Comparison of ENCODE assay signal across 9 mouse cellular contexts in the genomic region with DNA sequence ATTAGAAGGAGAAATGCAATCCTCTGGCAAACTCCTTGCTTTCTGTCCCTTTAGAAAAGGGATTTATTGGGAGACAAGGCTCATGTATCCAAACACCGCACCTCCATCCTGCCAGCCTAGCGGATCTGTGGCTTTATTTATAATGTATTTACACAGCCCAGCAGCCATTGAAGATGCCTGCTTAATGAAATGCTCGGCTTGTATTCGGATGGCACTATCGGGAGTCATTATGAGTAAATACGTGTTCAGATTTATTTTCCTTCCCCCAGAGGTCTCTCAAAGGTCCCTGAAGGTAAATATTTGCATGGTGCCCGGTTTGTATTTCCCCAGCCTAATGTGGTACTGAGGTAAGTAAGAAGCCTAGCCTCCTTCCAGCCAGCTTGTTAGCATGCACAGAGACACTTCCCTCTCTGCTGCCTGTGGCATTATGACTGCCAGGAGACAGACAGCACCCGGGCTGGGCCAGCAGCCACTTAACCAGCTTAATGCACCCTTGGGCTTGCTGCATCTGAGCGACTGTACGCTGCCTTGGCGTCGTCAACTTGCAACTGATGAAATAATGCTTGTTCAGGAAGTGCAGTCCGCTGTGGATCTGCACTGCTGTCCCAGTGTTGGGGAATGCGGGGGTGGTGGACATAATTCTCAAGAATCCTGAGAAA.
DNase-seq lines count a peak whose midpoint lies in the region; ATAC-seq and TF ChIP-seq lines count a peak whose summit lies in the region.
"Had no signal": no experiment of that assay in that cellular context is flagged by ENCODE, and none has a peak within 500 bp of the region (broad histone marks: within the 10 kb centered on the region; RNA-seq: fewer than 3 reads in every experiment).

No protein-coding gene starts in this region.

- no peak overlapping the region for H3K9ac ChIP-seq in liver, embryonic 11.5 days (ENCODE audit: low read depth, low read length)
- peak overlapping the region; percentile 32; the same call in 1 of the 2 replicates for H3K9ac ChIP-seq in forebrain, embryonic 16.5 days (replicated peaks; ENCODE audit: low read depth, low read length)
- H3K9ac ChIP-seq: heart, embryonic 13.5 days had no signal

- TF ChIP-seq POLR2A in olfactory bulb, adult 2 months (IDR thresholded peaks at IDR 0.05; ENCODE audit: insufficient read depth, low read depth, low read length) = no peak

- H3K27ac ChIP-seq in liver, embryonic 11.5 days (ENCODE audit: low read depth, low read length) = no peak overlapping the region
- H3K27ac ChIP-seq in forebrain, embryonic 16.5 days (ENCODE audit: low read length) = peak overlapping the region; percentile 53
- H3K27ac ChIP-seq in left cerebral cortex, adult 2 months = peak overlapping the region; percentile 61; the same call in 1 of the 2 replicates
- H3K27ac ChIP-seq in olfactory bulb, adult 2 months (ENCODE audit: insufficient read depth, low read depth, low read length) = peak overlapping the region; percentile 95
- H3K27ac ChIP-seq: heart, embryonic 13.5 days had no signal

- H3K27me3 ChIP-seq in liver, embryonic 11.5 days (replicated peaks; ENCODE audit: control insufficient read depth, insufficient read depth, low read length) = peaks cover 14% of the 10 kb centered on the region
- no peaks in the 10 kb centered on the region for H3K27me3 ChIP-seq in forebrain, embryonic 16.5 days (replicated peaks; ENCODE audit: control insufficient read depth, insufficient read depth, low read length)

- no peak for TF ChIP-seq CTCF in left cerebral cortex, adult 2 months (IDR thresholded peaks at IDR 0.05)
- TF ChIP-seq CTCF in olfactory bulb, adult 2 months (IDR thresholded peaks at IDR 0.05; ENCODE audit: insufficient read depth, low read depth, low read length) = no peak

- H3K9me3 ChIP-seq in liver, embryonic 11.5 days (ENCODE audit: control insufficient read depth, low read length) = no peaks in the 10 kb centered on the region
- H3K9me3 ChIP-seq in forebrain, embryonic 16.5 days (ENCODE audit: control insufficient read depth, low read length) = no peaks in the 10 kb centered on the region
- H3K9me3 ChIP-seq: heart, embryonic 13.5 days had no signal

- H3K4me2 ChIP-seq in liver, embryonic 11.5 days = no peak overlapping the region
- peak overlapping the region; percentile 22 for H3K4me2 ChIP-seq in forebrain, embryonic 16.5 days (ENCODE audit: low read length)
- H3K4me2 ChIP-seq: heart, embryonic 13.5 days had no signal

- no peak for ATAC-seq in liver, embryonic 11.5 days (replicated peaks; ENCODE audit: low FRiP score)
- peak; percentile 59 for ATAC-seq in forebrain, embryonic 16.5 days
- ATAC-seq in inflammation-experienced regulatory T-cells, adult 6 months = no peak

- WGBS in liver, embryonic 11.5 days = 53% methylated on average over 14 of the region's 14 CpGs
- 11% methylated on average over 14 of the region's 14 CpGs for WGBS in forebrain, embryonic 16.5 days
- 23% methylated on average over 14 of the region's 14 CpGs for WGBS in olfactory bulb, adult 2 months

- peak; percentile 8 for DNase-seq in liver
- no peak for DNase-seq in liver, embryonic 11.5 days (ENCODE audit: low spot score)
- DNase-seq in left cerebral cortex, adult 2 months (ENCODE audit: extremely low spot score in 1 of 2, low spot score in 2 of 2) = peak; percentile 30 to 31
- no peak for DNase-seq in gastrocnemius, postnatal 10 days
- DNase-seq in testis, postnatal 10 days (ENCODE audit: low spot score) = no peak

- H3K36me3 ChIP-seq in liver, embryonic 11.5 days (ENCODE audit: control insufficient read depth, insufficient read depth, low read length) = no peaks in the 10 kb centered on the region
- no peaks in the 10 kb centered on the region for H3K36me3 ChIP-seq in forebrain, embryonic 16.5 days (ENCODE audit: control insufficient read depth, insufficient read depth)
- H3K36me3 ChIP-seq: heart, embryonic 13.5 days had no signal

- peaks cover 15% of the 10 kb centered on the region for H3K4me1 ChIP-seq in liver, embryonic 11.5 days (replicated peaks; ENCODE audit: control insufficient read depth, insufficient read depth, low read length)
- peaks cover 42% of the 10 kb centered on the region for H3K4me1 ChIP-seq in forebrain, embryonic 16.5 days (replicated peaks; ENCODE audit: control insufficient read depth, insufficient read depth, low read length)
- H3K4me1 ChIP-seq in olfactory bulb, adult 2 months (ENCODE audit: control insufficient read depth, insufficient read depth, low read length) = peaks cover 40% of the 10 kb centered on the region

- no peak overlapping the region for H3K4me3 ChIP-seq in liver, embryonic 11.5 days (ENCODE audit: low read depth, low read length)
- H3K4me3 ChIP-seq in forebrain, embryonic 16.5 days (replicated peaks; ENCODE audit: low read length) = no peak overlapping the region
- no peak overlapping the region for H3K4me3 ChIP-seq in left cerebral cortex, adult 2 months
- no peak overlapping the region for H3K4me3 ChIP-seq in olfactory bulb, adult 2 months (ENCODE audit: insufficient read depth, low read depth, low read length)
- H3K4me3 ChIP-seq: heart, embryonic 13.5 days had no signal

- intact Hi-C loops in left cerebral cortex, adult 2 months (cut with DNase I) = no loop called here

Comparison
In these comparisons a context has a peak if more than half of its experiments do, and no peak if none do; other contexts are left out.
1. DNase-seq: peak in liver (single experiment) and left cerebral cortex, adult 2 months (2 of 2); none in liver, embryonic 11.5 days (single experiment), gastrocnemius, postnatal 10 days (single experiment) and testis, postnatal 10 days (single experiment).